Mouse (Mus musculus) midbrain, embryonic 10.5 days (tissue): Measurements from ENCODE around the gene Wdr48. TPM values are rescaled to one million over a fixed set of nuclear protein-coding genes. Genes with fewer than 3 reads are reported as not detected.
A peak's percentile ranks its signal among the peaks of the same experiment; 100 is the strongest.

ENCODE experiments used
- DNase-seq: peaks from one replicate; pipeline ENCODE4 v3.0.0-alpha.2; 2017; ENCODE audit warnings: low spot score
- H3K27ac ChIP-seq: fragments of 300-500 bp; sonication (generic); replicated peaks from 2 replicates; pipeline ENCODE4 v1.5.1; 2016; ENCODE audit warnings: mild to moderate bottlenecking
- H3K27me3 ChIP-seq: fragments of 300-500 bp; sonication (generic); 2 replicates; pipeline ENCODE4 v1.6.1; 2016; ENCODE audit warnings: low read depth, mild to moderate bottlenecking; ENCODE audit not compliant: poor library complexity, severe bottlenecking
- H3K36me3 ChIP-seq: fragments of 300-500 bp; sonication (generic); 2 replicates; pipeline ENCODE4 v1.6.1; 2016; ENCODE audit warnings: mild to moderate bottlenecking, moderate library complexity
- H3K4me1 ChIP-seq: fragments of 300-500 bp; sonication (generic); 2 replicates; pipeline ENCODE4 v1.6.1; 2016
- H3K4me3 ChIP-seq: fragments of 300-500 bp; sonication (generic); 2 replicates; pipeline ENCODE4 v1.5.1; 2016; ENCODE audit warnings: mild to moderate bottlenecking, moderate library complexity
- H3K9me3 ChIP-seq: fragments of 300-500 bp; sonication (generic); replicated peaks from 2 replicates; pipeline ENCODE4 v1.6.1; 2016; ENCODE audit warnings: mild to moderate bottlenecking
- WGBS: fragments of 180-500 bp; shearing (Covaris S2); methylation state at CpG from one replicate; pipeline ENCODE4 v1.1.7; 2016; 5-methylcytosine and 5-hydroxymethylcytosine counted together
- polyA plus RNA-seq: library from polyadenylated mRNA; unstranded; fragments of >200 nt; fragmentation: Nextera tagmentation; extraction: Ambion mirVana; gene quantifications from 2 replicates; pipeline ENCODE4 v1.2.1, GENCODE M21; 2016

Gene Wdr48
- polyA plus RNA-seq, 1 experiment from 2014 or later = 65.8 TPM

DNA sequence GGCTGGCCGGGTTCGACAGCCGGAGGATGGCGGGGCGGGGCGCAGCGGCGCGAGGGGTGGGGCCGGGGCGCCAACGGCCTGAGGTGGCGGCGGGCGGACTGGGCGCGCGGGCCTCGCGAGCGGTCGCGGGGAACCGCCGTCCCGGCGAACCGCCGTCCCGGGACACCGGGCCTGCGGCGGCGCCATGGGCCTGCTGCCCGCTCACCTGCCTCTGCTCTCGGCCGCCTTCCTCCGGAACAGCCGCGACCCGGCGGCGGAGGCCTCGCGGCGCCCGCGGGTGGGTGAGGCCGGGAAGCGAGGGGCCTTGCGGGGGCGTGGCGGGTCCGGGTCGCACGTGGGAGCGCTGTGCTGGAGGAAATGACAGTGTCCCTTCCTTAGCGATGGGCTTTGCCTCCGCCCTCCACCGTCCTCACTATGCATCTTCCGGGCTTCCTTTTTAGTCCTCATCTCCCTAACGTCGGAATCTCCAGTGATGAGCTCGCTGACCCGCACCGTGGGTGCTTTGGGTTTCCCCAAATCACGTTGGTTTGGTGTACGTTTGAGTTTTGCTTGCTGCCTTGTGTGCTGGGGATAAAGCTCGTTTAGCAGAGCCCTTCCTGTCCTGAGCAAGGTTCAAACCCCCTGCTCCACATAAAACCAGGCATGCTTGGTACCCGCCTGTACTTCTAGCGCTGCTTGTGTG is 503 bp downstream of the Wdr48 start:
- Histone ChIP-seq H3K36me3 (no peaks in the 10 kb centered on the region), H3K9me3 (no peaks in the 10 kb centered on the region), H3K27ac (peak overlapping the region; percentile 93), H3K4me1 (peaks cover 24% of the 10 kb centered on the region), H3K27me3 (peaks cover 19% of the 10 kb centered on the region), H3K4me3 (peak overlapping the region; percentile 99)
- 2% methylated on average over 57 of the region's 71 CpGs for WGBS
- DNase-seq = no peak

DNA sequence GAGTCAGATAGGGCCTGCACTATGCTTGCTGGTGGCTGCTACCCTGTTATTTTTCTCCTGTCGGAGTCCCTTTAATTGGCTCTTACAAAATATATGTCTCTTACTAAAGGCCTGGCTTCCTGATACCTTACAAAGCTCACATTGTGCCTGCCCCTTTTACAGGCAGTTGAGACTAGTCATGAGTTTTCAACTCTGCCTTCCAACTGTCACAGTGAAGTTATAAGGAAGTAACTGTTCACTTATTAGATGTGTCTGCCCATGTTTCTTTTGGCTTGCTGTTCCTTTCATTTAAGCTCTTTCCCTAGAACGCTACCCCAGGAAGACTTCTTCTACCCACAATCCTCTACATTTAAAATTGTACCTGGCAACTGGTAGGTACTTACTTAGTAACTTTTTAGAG is 4.8 kb downstream of the Wdr48 start:
- 85% methylated on average over 2 of the region's 2 CpGs for WGBS
- H3K36me3 ChIP-seq = peaks cover 29% of the 10 kb centered on the region

DNA sequence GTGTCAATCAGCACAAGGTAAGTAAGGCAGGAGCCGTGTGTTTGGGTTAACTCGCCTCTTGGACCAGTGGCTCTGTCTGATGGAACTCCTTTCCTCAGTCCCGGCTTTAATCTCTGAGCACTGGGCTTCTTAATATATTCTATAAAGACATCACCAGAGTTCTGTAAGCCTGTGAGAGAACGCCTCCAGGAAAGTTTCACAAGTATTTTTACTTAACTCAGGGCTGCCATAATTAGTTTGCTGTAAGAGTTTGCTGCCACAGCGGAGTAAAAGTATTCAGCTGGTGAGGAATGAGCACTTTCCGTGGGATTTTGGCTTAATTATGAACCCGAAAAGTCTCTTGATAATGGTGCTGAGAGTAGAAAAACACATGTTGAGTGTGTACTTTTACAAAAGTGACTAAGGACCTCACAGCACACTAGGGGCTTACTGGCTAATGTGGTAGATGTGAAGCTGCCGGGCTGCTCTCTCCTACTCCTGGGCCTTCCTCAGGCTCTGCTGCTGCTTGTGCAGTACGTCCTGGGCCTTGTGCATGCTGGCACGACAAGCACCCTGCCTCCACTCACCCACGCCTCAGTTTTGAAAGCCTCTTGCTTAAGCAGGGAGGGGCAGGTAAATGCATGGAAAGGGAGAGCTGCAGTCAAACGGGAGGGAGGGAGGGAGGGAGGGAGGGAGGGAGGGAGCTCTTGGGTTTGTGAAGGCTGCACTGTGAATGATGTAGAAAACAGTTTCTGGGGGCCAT is 7.9 kb downstream of the Wdr48 start:
- Histone ChIP-seq H3K27me3 (no peaks in the 10 kb centered on the region), H3K4me3 (no peak overlapping the region), H3K27ac (no peak overlapping the region), H3K9me3 (no peaks in the 10 kb centered on the region), H3K36me3 (peaks cover 59% of the 10 kb centered on the region), H3K4me1 (no peaks in the 10 kb centered on the region)
- WGBS = 86% methylated on average over 12 of the region's 12 CpGs
- DNase-seq = no peak

More for the DNA sequence above, 4.8 kb downstream of the Wdr48 start:
- no peaks in the 10 kb centered on the region for H3K27me3 ChIP-seq
- no peak for DNase-seq
- H3K4me3 ChIP-seq = no peak overlapping the region
- H3K9me3 ChIP-seq = no peaks in the 10 kb centered on the region
- H3K4me1 ChIP-seq = peaks cover 18% of the 10 kb centered on the region
- no peak overlapping the region for H3K27ac ChIP-seq

DNA sequence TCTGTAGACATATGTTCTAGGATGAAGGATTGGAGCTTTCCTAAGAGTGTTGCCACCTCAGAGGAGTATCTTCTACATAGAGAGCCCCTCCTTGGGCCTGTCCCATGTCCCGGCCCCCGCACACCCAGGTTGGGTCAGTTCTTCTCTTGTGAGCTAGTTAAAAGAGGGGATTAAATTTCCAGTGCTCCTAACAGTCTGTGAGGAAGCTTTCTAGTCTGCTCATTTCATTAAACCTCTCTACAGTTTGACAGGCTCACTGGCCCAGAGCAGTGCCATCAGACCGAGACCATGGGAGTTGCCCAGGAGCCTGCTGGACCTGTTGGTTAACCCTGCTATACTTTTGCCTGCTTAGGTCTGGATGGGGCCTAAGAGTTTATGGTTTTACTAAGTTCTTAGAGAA is 14.0 kb downstream of the Wdr48 start:
- Histone ChIP-seq H3K27ac (no peak overlapping the region), H3K36me3 (peaks cover 96% of the 10 kb centered on the region), H3K4me3 (no peak overlapping the region), H3K4me1 (no peaks in the 10 kb centered on the region), H3K9me3 (no peaks in the 10 kb centered on the region), H3K27me3 (no peaks in the 10 kb centered on the region)
- DNase-seq = no peak
- 95% methylated on average over 3 of the region's 3 CpGs for WGBS

DNA sequence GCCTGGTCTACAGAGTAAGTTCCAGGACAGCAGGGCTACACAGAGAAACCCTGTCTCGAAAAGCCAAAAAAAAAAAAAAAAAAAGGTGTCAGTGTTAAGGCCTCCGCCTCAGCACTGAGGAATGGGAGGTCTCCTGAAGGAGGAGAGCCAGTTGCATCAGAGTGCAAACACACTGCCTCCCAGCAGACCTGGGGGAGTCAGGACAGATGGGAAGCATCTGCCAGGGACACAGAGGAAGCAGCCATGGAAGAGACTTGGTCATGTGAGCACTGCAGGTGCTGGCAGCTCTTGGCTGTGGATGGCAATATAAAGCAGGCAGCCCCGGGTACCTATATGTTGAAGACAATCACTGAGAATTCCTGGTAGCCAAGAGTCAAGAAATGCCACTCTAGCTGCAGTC is 15.3 kb downstream of the Wdr48 start:
- WGBS = 81% methylated on average over 3 of the region's 3 CpGs
- Histone ChIP-seq H3K4me3 (no peak overlapping the region), H3K36me3 (peaks cover 96% of the 10 kb centered on the region), H3K4me1 (no peaks in the 10 kb centered on the region), H3K27ac (no peak overlapping the region), H3K9me3 (no peaks in the 10 kb centered on the region), H3K27me3 (no peaks in the 10 kb centered on the region)
- DNase-seq = no peak

DNA sequence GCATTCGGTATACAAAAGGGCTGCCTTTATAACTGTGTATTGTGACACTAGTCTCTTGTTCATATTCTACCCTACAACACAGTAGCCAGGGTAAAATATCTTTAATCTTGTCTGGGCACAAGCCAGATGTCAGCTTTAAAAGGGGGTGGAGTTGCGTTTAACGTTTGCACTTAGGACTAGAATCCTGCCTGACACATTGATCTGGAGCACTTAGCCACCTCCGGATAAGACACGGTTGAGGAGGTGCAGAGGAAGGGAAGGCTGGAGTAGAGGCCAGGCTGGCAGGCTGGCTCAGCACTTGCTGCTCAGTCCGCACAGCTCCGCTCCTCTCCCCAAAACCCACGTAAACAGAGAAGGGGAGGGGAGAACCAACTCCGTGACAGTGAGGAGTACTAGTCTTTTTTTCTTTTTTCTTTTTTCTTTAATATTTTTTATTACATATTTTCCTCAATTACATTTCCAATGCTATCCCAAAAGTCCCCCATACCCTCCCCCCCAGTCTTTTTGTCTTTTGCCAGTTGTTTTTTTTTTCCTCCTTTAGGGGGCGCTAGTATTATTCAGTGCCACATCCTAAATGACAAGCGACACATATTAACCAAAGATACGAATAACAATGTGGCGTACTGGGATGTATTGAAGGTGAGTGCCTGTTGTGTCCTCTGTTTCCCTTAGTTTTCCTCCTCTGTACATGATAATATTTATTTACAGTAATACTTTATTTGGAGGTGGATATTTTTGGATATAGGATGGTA is 18.6 kb downstream of the Wdr48 start:
- Histone ChIP-seq H3K4me1 (no peaks in the 10 kb centered on the region), H3K27ac (no peak overlapping the region), H3K4me3 (no peak overlapping the region), H3K9me3 (no peaks in the 10 kb centered on the region), H3K27me3 (no peaks in the 10 kb centered on the region), H3K36me3 (peaks cover 91% of the 10 kb centered on the region)
- DNase-seq = no peak
- WGBS = 79% methylated on average over 13 of the region's 13 CpGs

- Histone ChIP-seq H3K36me3 (peaks cover 92% of the 10 kb centered on the region), H3K4me1 (no peaks in the 10 kb centered on the region), H3K4me3 (no peak overlapping the region), H3K27me3 (no peaks in the 10 kb centered on the region), H3K27ac (no peak overlapping the region), H3K9me3 (no peaks in the 10 kb centered on the region)
- no peak for DNase-seq
- WGBS = 78% methylated on average over 1 of the region's 1 CpGs
Observed at GRCm38 (mm10) chr9:119919858-119920257, 25.2 kb downstream of the Wdr48 start.

DNA sequence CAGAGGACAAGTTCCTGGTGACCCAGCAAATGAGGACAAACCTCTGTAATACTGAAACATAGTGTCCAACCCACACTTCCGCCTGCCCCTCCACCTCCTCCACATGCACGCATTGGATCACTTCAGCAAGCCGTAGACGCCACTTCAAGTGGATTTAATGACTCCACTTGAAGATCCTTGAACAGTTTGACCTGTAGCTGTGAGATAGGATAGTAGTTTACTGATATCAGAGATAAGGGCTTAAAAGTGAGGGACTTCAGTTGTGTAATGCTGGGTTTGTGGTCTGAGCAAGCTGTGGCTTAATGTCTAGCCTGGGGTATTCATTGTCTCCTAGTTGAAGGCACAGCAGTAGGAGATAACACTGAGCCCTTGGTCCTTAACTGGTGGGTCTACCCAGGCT is 28.8 kb downstream of the Wdr48 start:
- WGBS = 95% methylated on average over 4 of the region's 4 CpGs
- H3K4me1 ChIP-seq = no peaks in the 10 kb centered on the region
- no peaks in the 10 kb centered on the region for H3K27me3 ChIP-seq
- no peak overlapping the region for H3K4me3 ChIP-seq
- no peaks in the 10 kb centered on the region for H3K9me3 ChIP-seq
- peaks cover 98% of the 10 kb centered on the region for H3K36me3 ChIP-seq
- no peak overlapping the region for H3K27ac ChIP-seq
- DNase-seq = no peak

DNA sequence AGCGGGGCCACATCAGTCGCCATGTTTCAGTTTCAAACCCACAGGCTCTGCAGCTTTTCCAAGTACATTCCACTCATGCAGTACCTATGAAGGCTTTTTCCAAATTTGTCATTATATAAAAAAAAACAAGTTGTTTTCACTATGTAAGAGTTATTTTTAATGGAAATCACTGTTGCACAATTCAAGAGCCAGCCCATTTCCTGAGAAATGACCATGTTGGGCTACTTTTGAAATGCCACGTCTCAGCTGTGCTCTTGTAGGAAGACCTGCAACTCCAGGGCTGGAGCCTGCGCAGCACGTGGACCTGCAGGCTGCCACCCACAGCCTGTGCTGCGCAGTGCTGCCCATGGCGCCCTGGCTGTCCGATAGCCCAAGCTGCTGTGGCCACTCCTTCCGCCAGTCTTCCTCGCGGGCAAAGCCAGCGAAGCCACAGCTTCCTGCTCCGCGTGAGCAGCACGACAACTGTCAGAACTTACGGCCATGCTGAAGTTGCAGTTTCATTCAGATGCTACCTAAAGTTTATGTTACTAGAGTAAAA is 30.5 kb downstream of the Wdr48 start:
- Histone ChIP-seq H3K9me3 (no peaks in the 10 kb centered on the region), H3K4me3 (no peak overlapping the region), H3K27ac (no peak overlapping the region), H3K36me3 (peaks cover 98% of the 10 kb centered on the region), H3K4me1 (no peaks in the 10 kb centered on the region), H3K27me3 (no peaks in the 10 kb centered on the region)
- DNase-seq = no peak
- WGBS = 94% methylated on average over 16 of the region's 16 CpGs

GRCm38 (mm10) chr9:119925729-119926128 is 31.1 kb downstream of the Wdr48 start:
- DNase-seq = no peak
- 91% methylated on average over 8 of the region's 8 CpGs for WGBS
- Histone ChIP-seq H3K9me3 (no peaks in the 10 kb centered on the region), H3K27ac (no peak overlapping the region), H3K27me3 (no peaks in the 10 kb centered on the region), H3K4me1 (no peaks in the 10 kb centered on the region), H3K36me3 (peaks cover 98% of the 10 kb centered on the region), H3K4me3 (no peak overlapping the region)

DNA sequence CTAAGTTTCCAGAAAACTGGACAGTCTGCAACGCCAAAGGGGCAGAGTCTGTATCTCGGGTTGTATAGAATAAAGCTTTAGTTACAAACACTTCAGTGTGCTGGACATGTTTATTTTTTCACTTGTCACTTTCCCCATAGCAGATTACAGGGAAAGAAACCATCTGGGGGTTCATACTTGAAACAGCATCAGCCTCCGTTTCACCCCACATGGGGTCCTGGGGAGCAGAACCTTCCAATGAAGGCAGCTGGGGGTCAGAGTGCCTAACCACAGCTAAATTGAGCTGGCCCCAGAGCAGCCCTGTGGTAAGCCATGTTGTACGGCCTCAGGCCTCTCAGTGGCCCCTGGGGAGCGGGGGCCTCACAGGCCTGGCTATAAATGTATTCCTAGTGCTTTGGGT is 31.8 kb downstream of the Wdr48 start:
- WGBS = 89% methylated on average over 5 of the region's 5 CpGs
- H3K27me3 ChIP-seq = no peaks in the 10 kb centered on the region

GRCm38 (mm10) chr9:119932358-119932757 is 37.7 kb downstream of the Wdr48 start:
- Histone ChIP-seq H3K36me3 (peaks cover 58% of the 10 kb centered on the region), H3K27me3 (no peaks in the 10 kb centered on the region), H3K4me1 (peaks cover 11% of the 10 kb centered on the region), H3K4me3 (no peak overlapping the region), H3K27ac (no peak overlapping the region), H3K9me3 (no peaks in the 10 kb centered on the region)
- WGBS = 93% methylated on average over 12 of the region's 12 CpGs
- DNase-seq = no peak

More for the DNA sequence above, 31.8 kb downstream of the Wdr48 start:
- Histone ChIP-seq H3K4me3 (no peak overlapping the region), H3K9me3 (no peaks in the 10 kb centered on the region), H3K4me1 (no peaks in the 10 kb centered on the region), H3K36me3 (peaks cover 98% of the 10 kb centered on the region), H3K27ac (no peak overlapping the region)
- no peak for DNase-seq
